Mouse (Mus musculus) neural tube, embryonic 12.5 days (tissue): ENCODE results near the gene Trip11. TPM values are rescaled to one million over a fixed set of nuclear protein-coding genes. Genes with fewer than 3 reads are reported as not detected.

ENCODE experiments used
- ATAC-seq: fragments of 200-750 bp; cut with Nextera tagmentation; 2 replicates; pipeline ENCODE4 v1.8.0; 2017; ENCODE audit warnings: low read depth, mild to moderate bottlenecking, moderate TSS enrichment, moderate library complexity; ENCODE audit not compliant: low FRiP score
- H3K27ac ChIP-seq: fragments of 300-500 bp; sonication (generic); 2 replicates; pipeline ENCODE4 v1.5.1; 2016
- H3K27me3 ChIP-seq: fragments of 300-500 bp; sonication (generic); replicated peaks from 2 replicates; pipeline ENCODE4 v1.6.1; 2016; ENCODE audit warnings: mild to moderate bottlenecking
- H3K36me3 ChIP-seq: fragments of 300-500 bp; sonication (generic); 2 replicates; pipeline ENCODE4 v1.6.1; 2016; ENCODE audit warnings: mild to moderate bottlenecking
- H3K4me1 ChIP-seq: fragments of 300-500 bp; sonication (generic); 2 replicates; pipeline ENCODE4 v1.6.1; 2016
- H3K4me2 ChIP-seq: fragments of 300-500 bp; sonication (generic); replicated peaks from 2 replicates; pipeline ENCODE4 v1.6.1; 2016; ENCODE audit warnings: mild to moderate bottlenecking
- H3K4me3 ChIP-seq: fragments of 300-500 bp; sonication (generic); 2 replicates; pipeline ENCODE4 v1.5.1; 2016
- H3K9ac ChIP-seq: fragments of 300-500 bp; sonication (generic); 2 replicates; pipeline ENCODE4 v1.6.1; 2016; ENCODE audit warnings: mild to moderate bottlenecking
- H3K9me3 ChIP-seq: fragments of 300-500 bp; sonication (generic); 2 replicates; pipeline ENCODE4 v1.6.1; 2016; ENCODE audit warnings: mild to moderate bottlenecking
- WGBS: fragments of 180-500 bp; shearing (Covaris S2); methylation state at CpG from one replicate; pipeline ENCODE4 v1.1.7; 2016; 5-methylcytosine and 5-hydroxymethylcytosine counted together
- polyA plus RNA-seq: library from polyadenylated mRNA; unstranded; fragments of >200 nt; fragmentation: Nextera tagmentation; extraction: Ambion mirVana; gene quantifications from 2 replicates; pipeline ENCODE4 v1.2.1, GENCODE M21; 2016

Trip11 gene
- polyA plus RNA-seq, 1 experiment from 2014 or later, result 20.1 TPM

DNA sequence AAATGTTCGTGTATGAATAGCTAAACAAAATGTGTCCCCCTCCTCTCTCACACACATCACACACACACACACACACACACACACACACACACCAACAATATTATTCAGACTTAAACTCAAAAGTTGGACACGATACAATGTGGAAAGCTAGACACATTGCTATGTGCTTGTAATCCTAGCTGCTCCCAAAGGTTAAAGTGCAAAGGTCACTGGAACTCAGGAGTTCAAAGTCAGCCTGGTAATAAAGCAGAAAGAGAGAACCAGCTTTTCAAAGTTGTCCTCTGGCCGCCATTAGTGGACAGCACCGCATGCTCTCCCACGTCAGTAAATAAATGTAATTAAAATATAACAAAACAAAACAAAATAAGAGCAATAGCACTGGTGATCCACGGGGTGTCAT, 97.3 kb downstream of the Trip11 start:
- Histone ChIP-seq H3K4me3 (no peak overlapping the region), H3K4me1 (peaks cover 11% of the 10 kb centered on the region), H3K27ac (no peak overlapping the region), H3K9me3 (no peaks in the 10 kb centered on the region), H3K9ac (no peak overlapping the region), H3K27me3 (peaks cover 20% of the 10 kb centered on the region), H3K36me3 (no peaks in the 10 kb centered on the region), H3K4me2 (no peak overlapping the region)
- WGBS, result 87% methylated on average over 6 of the region's 6 CpGs
- ATAC-seq, result no peak

DNA sequence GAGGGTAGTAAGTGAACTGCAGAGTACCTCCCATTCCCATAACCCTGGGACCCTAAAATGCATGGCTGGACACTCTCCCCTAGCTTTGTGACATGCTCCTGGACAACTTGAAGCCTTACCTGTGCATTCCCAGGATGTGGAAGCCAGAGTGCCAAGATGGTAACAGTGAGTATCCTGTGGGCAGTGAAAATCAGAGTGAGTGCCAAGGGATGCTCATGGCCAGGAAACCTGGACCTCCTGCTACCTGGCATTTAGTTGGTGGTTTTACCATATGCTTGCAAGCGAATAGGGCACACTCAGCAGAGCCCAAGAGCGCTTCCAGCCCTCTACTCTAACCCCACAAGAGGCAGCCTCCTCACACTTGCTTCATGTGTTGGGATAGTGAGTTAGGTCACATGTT, 98.6 kb downstream of the Trip11 start:
- WGBS, result 87% methylated on average over 2 of the region's 2 CpGs

DNA sequence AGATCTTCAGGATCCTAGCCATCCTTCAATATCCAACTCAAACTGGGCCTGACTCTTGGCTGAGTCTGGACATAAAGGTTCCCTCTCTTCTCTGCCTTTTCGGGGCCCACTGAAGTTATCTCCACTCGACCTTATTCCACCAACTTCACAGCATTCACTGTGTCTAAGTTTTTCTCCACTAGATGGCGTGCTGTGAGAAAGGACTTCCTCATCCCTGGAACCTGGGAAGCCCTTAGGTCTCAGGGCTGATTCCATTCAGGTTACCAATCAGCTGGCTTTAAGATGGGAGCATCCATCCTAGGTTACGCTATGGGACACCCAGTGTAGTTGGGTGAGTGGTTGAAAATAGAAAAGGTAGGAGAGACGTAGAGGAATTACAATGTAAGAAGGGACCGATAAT, 101.9 kb downstream of the Trip11 start:
- no peaks in the 10 kb centered on the region for H3K36me3 ChIP-seq
- no peaks in the 10 kb centered on the region for H3K9me3 ChIP-seq
- no peak for ATAC-seq
- H3K4me1 ChIP-seq, result no peaks in the 10 kb centered on the region
- no peak overlapping the region for H3K9ac ChIP-seq
- WGBS, result 70% methylated on average over 6 of the region's 6 CpGs
- no peak overlapping the region for H3K4me2 ChIP-seq
- no peak overlapping the region for H3K4me3 ChIP-seq
- H3K27me3 ChIP-seq, result no peaks in the 10 kb centered on the region
- H3K27ac ChIP-seq, result no peak overlapping the region

More for the DNA sequence above, 98.6 kb downstream of the Trip11 start:
- no peak overlapping the region for H3K4me3 ChIP-seq
- H3K27ac ChIP-seq, result no peak overlapping the region
- no peak overlapping the region for H3K4me2 ChIP-seq
- H3K27me3 ChIP-seq, result peaks cover 16% of the 10 kb centered on the region
- peaks cover 8% of the 10 kb centered on the region for H3K4me1 ChIP-seq
- H3K9me3 ChIP-seq, result no peaks in the 10 kb centered on the region
- H3K9ac ChIP-seq, result no peak overlapping the region
- ATAC-seq, result no peak
- no peaks in the 10 kb centered on the region for H3K36me3 ChIP-seq

DNA sequence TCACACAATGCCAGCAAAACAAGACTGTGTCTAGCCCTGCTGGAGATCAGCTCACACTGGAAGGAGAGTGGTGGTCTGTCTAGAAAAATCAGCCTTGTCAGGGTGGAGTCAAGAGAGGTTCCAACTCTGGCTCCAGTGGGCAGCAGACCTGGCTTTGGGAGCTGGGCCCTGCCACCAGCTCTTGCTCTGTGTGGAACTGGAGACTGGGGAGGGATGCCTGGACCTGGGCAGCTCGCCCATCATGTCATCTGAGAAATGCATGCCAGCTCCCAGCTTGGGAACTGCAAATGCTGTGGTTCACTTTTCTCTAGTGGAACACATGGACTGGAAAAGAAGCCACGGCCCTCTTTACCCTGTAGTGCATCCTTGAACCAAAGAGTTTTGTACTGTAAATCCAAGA, 102.6 kb downstream of the Trip11 start:
- 73% methylated on average over 2 of the region's 2 CpGs for WGBS
- H3K27me3 ChIP-seq, result no peaks in the 10 kb centered on the region
- no peak overlapping the region for H3K4me3 ChIP-seq
- H3K36me3 ChIP-seq, result no peaks in the 10 kb centered on the region
- no peaks in the 10 kb centered on the region for H3K4me1 ChIP-seq
- no peak for ATAC-seq
- H3K9ac ChIP-seq, result no peak overlapping the region
- no peak overlapping the region for H3K4me2 ChIP-seq
- no peak overlapping the region for H3K27ac ChIP-seq
- no peaks in the 10 kb centered on the region for H3K9me3 ChIP-seq

DNA sequence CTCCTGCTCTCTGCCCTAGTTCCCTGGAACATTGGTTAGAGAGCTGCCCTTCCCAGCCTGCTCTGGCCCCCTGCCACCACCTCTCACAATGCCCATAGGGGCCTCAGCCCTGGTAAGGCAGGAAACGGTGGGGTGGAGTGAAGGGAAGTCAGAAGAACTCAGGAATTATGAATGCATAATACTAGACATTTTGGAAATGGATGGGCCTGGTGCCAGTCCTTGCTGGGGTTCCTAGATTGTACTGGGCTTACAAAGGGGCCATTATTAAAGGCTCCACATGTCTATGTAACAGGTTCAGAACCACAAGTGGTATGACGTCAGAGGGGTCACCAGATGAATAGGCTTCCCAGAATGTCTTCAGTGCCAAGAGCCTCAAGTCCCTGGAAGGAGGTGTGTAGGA, 105.7 kb downstream of the Trip11 start:
- no peak overlapping the region for H3K27ac ChIP-seq
- H3K4me3 ChIP-seq, result no peak overlapping the region
- H3K4me2 ChIP-seq, result no peak overlapping the region
- WGBS, result 73% methylated on average over 2 of the region's 2 CpGs
- H3K27me3 ChIP-seq, result no peaks in the 10 kb centered on the region
- no peak overlapping the region for H3K9ac ChIP-seq
- H3K4me1 ChIP-seq, result no peaks in the 10 kb centered on the region
- no peaks in the 10 kb centered on the region for H3K9me3 ChIP-seq
- H3K36me3 ChIP-seq, result no peaks in the 10 kb centered on the region
- ATAC-seq, result no peak

DNA sequence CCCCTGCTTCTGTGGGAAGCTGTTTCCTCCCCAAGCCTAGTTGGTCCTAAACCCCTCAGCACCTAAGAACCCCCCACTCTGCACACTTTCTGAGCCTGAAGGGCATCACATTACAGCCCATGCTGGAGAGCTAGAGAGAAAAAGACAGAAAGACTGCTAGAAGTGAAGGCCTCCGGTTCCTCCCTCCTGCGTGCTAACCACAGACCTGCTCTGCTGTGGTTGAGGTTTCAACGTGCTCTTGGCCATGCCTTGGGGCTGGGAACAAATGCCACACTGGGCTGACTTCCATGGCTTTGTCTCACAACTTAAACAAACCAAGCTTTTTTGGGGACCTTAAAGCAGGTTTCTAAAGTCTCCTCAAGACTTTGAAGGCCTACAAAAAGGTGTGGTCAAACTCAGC, 110.6 kb downstream of the Trip11 start:
- Histone ChIP-seq H3K9ac (no peak overlapping the region), H3K27ac (no peak overlapping the region), H3K9me3 (no peaks in the 10 kb centered on the region), H3K4me2 (no peak overlapping the region), H3K4me1 (peaks cover 7% of the 10 kb centered on the region; the same call in 1 of the 2 replicates), H3K36me3 (no peaks in the 10 kb centered on the region), H3K27me3 (no peaks in the 10 kb centered on the region), H3K4me3 (no peak overlapping the region)
- ATAC-seq, result no peak
- 89% methylated on average over 3 of the region's 3 CpGs for WGBS

DNA sequence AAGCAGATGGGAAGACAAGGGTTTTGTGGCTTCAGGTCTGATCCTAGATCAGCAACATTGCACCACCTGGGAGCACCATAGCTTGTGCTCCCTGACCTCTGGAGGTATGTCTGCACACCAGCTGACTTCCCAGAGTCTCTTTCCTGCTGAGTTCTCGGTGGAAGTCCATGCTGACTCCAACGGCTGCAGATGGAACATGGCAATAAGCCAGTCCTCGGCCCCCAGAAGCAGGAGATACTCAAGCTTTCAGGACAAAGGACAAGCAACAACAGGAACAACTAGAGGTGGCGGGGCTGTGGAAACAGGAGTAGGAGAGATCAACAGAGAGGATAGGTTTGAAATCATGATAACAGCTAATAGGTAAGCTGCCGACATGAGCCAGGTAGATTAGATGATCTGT, 111.3 kb downstream of the Trip11 start:
- ATAC-seq, result no peak
- no peak overlapping the region for H3K27ac ChIP-seq
- H3K9ac ChIP-seq, result no peak overlapping the region
- H3K36me3 ChIP-seq, result no peaks in the 10 kb centered on the region
- no peak overlapping the region for H3K4me2 ChIP-seq
- H3K9me3 ChIP-seq, result no peaks in the 10 kb centered on the region
- peaks cover 7% of the 10 kb centered on the region; the same call in 1 of the 2 replicates for H3K4me1 ChIP-seq
- no peak overlapping the region for H3K4me3 ChIP-seq
- H3K27me3 ChIP-seq, result no peaks in the 10 kb centered on the region
- WGBS, result 76% methylated on average over 5 of the region's 5 CpGs

DNA sequence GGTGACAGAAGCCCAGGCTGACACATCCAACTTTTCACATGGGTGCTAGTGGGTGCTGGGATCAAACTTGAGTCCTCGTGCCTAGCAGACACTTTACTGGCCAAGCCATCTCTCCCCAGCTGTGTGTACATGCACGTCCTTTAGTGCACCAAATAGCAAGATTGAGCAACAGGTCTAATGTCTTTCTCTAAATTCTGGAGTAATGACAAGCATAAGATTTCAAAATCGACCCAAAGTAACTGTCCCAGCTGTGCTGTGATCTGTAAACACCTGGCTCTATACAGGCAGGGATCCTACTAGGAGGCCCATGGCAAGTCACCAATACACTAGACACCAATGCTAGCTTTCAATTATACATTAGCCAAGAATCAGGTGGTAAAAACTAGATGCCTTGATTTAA, 112.0 kb downstream of the Trip11 start:
- Histone ChIP-seq H3K27ac (no peak overlapping the region), H3K4me2 (no peak overlapping the region), H3K9me3 (no peaks in the 10 kb centered on the region), H3K4me3 (no peak overlapping the region), H3K9ac (no peak overlapping the region), H3K27me3 (no peaks in the 10 kb centered on the region), H3K4me1 (peaks cover 7% of the 10 kb centered on the region; the same call in 1 of the 2 replicates), H3K36me3 (no peaks in the 10 kb centered on the region)
- 77% methylated on average over 3 of the region's 3 CpGs for WGBS
- ATAC-seq, result no peak

DNA sequence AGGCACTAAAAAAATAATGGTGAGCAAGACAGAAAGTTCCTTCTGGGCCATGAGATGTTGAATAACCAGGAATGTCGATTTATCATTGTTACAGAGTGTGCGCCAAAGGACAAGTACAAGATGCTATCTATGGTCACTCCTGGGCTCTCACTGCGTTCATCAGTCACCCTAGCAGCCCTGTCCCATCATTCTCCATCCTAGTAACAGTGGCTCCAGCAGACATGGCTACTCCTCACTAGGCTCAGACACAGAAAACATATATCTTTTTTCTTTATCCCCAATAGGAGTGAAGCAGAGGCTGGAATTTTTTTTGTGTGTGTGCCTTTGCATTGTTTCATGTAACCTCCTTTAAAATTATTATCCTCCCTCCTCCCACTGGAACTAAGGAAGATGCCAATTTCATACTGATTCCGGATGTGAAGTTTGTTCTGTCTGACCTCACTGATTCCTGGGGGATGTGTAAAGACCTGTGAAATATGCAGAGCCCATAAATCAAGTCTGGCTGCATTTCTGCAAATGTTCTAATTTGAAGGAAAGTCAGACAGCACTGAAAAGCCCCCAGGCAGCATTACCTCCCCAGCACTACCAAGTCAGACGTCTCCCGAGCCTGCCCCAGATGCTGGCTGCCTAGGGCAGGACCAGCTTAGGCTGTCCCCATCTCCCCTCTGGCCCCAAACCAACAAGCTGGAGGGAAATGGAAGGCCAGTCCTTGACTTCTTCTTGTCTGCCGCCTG, 114.7 kb downstream of the Trip11 start:
- Histone ChIP-seq H3K36me3 (no peaks in the 10 kb centered on the region), H3K27me3 (no peaks in the 10 kb centered on the region), H3K4me2 (no peak overlapping the region), H3K4me1 (peaks cover 7% of the 10 kb centered on the region; the same call in 1 of the 2 replicates), H3K9me3 (no peaks in the 10 kb centered on the region), H3K27ac (no peak overlapping the region), H3K9ac (no peak overlapping the region), H3K4me3 (no peak overlapping the region)
- ATAC-seq, result no peak
- 74% methylated on average over 7 of the region's 7 CpGs for WGBS

DNA sequence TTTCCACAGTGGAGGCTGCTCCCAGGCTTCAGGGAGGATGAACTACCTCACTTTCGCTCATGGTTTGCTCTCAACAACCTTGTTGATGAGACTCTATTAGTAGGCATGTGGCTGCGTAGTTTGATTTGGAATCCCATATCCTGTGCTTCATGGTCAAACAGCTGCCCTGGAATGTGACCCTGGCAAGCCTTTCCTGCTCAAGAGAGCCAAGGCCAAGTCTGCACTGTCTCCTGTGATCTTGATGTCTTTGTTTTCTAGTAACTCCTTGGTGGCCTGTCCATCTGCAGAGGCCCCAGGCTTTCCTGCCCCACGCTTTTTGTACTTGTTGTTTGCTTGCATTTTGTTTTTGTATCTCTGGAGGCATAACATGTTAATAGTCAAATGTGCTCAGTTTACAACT, 118.6 kb downstream of the Trip11 start:
- no peak for ATAC-seq

DNA sequence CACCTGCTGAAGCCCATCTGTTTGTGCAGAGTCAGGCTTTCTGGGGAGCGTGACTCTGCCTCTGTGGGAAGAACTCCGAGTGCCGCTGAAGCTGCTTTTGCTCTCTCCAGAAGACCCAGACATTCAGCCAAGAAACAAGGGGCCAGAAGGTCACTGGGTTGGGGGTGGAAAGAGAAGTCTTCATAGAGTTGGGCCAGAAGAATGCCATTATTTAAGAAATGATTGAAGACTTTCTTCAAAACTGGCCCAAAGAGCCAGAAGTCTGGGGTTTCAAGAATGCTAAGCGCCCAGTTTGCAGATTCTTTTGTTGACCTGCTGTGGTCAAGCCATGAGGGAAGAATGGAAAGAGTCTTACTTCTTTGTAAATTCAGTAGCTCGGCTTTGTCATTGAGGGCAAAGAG, 119.8 kb downstream of the Trip11 start:
- H3K27me3 ChIP-seq, result no peaks in the 10 kb centered on the region
- no peaks in the 10 kb centered on the region for H3K4me1 ChIP-seq
- H3K4me2 ChIP-seq, result no peak overlapping the region
- H3K27ac ChIP-seq, result no peak overlapping the region
- H3K9me3 ChIP-seq, result no peaks in the 10 kb centered on the region
- no peak overlapping the region for H3K9ac ChIP-seq
- ATAC-seq, result no peak
- 87% methylated on average over 5 of the region's 5 CpGs for WGBS
- H3K36me3 ChIP-seq, result no peaks in the 10 kb centered on the region
- no peak overlapping the region for H3K4me3 ChIP-seq

More for the DNA sequence above, 118.6 kb downstream of the Trip11 start:
- peaks cover 7% of the 10 kb centered on the region; the same call in 1 of the 2 replicates for H3K4me1 ChIP-seq
- WGBS, result 88% methylated on average over 3 of the region's 3 CpGs
- no peaks in the 10 kb centered on the region for H3K27me3 ChIP-seq
- H3K9me3 ChIP-seq, result no peaks in the 10 kb centered on the region
- H3K9ac ChIP-seq, result no peak overlapping the region
- no peaks in the 10 kb centered on the region for H3K36me3 ChIP-seq
- H3K4me3 ChIP-seq, result no peak overlapping the region
- H3K4me2 ChIP-seq, result no peak overlapping the region
- H3K27ac ChIP-seq, result no peak overlapping the region

DNA sequence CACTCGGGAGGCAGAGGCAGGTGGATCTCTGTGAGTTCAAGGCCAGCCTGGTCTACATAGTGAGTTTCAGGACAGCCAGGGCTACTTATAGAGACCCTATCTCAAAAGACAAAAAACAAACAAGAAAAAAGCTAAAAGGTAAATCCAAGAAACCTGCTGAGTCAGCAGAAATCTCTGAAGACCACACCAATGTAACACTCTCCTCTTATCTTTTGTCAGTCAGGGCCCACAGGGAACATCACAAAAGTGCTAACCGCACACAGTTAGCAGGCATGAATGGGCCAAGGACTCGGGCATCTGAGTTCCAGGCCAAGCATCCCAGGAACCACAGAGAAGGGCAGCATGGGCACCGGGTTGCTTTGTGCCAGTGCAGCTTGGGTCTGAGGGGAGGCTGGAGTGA, 120.4 kb downstream of the Trip11 start:
- Histone ChIP-seq H3K36me3 (no peaks in the 10 kb centered on the region), H3K9ac (no peak overlapping the region), H3K27me3 (no peaks in the 10 kb centered on the region), H3K27ac (no peak overlapping the region), H3K4me1 (no peaks in the 10 kb centered on the region), H3K4me2 (no peak overlapping the region), H3K9me3 (no peaks in the 10 kb centered on the region), H3K4me3 (no peak overlapping the region)
- WGBS, result 90% methylated on average over 4 of the region's 4 CpGs
- no peak for ATAC-seq

DNA sequence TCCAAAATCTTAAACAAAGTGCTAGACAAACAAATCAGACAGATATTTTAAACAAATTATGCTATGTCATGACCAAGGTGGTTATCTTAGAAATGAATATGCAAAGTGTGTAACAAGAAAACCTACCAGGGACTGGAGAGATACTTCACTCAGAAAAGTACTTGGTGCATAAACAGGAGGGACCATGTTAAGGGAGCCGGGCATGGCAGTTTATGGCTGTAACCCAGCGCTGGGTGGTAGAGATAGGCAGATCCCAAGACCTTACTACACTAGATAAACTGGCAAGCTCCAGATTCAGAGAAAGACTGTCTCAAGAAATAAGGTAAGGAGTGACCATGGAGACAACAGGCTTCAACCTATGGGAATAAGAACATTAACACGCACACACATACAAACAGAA, 123.3 kb downstream of the Trip11 start:
- Histone ChIP-seq H3K36me3 (no peaks in the 10 kb centered on the region), H3K4me3 (no peak overlapping the region), H3K27me3 (no peaks in the 10 kb centered on the region), H3K27ac (no peak overlapping the region), H3K9ac (no peak overlapping the region), H3K4me2 (no peak overlapping the region), H3K4me1 (no peaks in the 10 kb centered on the region), H3K9me3 (no peaks in the 10 kb centered on the region)
- 92% methylated on average over 3 of the region's 3 CpGs for WGBS
- no peak for ATAC-seq
